Mouse (Mus musculus) cortical plate, adult 2 months (tissue): ENCODE data around the gene Irak4.

Source experiments
- CTCF ChIP-seq: fragments of 200-500 bp; IDR thresholded peaks from 2 replicates; pipeline ENCODE4 v1.5.1; 2011; ENCODE audit warnings: mild to moderate bottlenecking, control low read depth, low read length; ENCODE audit not compliant: insufficient read depth; ENCODE audit errors: extremely low read depth
- POLR2A ChIP-seq: fragments of 200-500 bp; IDR thresholded peaks from 2 replicates; pipeline ENCODE4 v1.6.1; 2011; ENCODE audit warnings: mild to moderate bottlenecking, low read length, control low read depth; ENCODE audit not compliant: insufficient read depth; ENCODE audit errors: extremely low read depth

- TF ChIP-seq CTCF: no peak
- TF ChIP-seq POLR2A: no peak
Measured at GRCm38 (mm10) chr15:94494445-94494844, 49.0 kb upstream of the Irak4 start.
